Mouse (Mus musculus): ENCODE measurements around the gene Usp5.
A peak's percentile ranks its signal among the peaks of the same experiment; 100 is the strongest.
"Not testable (repeated sequence)": the region's sequence is repeated elsewhere in the genome, so short reads cannot be mapped to it uniquely, and the experiment has no call there.

The Usp5 gene

GRCm38 (mm10) chr6:124840241-124841167, 11.2 kb upstream of the Usp5 start, which contains the start of gene Gnb3:
Gene Gnb3, minus strand, starts transcription at chr6:124840275.
- no peak for DNase-seq (ENCODE audit: extremely low read depth, low read depth)

GRCm38 (mm10) chr6:124839805-124840204, 10.5 kb upstream of the Usp5 start:
- DNase-seq (ENCODE audit: extremely low read depth, low read depth), result no peak

GRCm38 (mm10) chr6:124836411-124836810, 7.1 kb upstream of the Usp5 start:
- no peak for DNase-seq (ENCODE audit: extremely low read depth, low read depth)

GRCm38 (mm10) chr6:124835531-124835930, 6.2 kb upstream of the Usp5 start:
- DNase-seq (ENCODE audit: extremely low read depth, low read depth), result no peak

- DNase-seq (ENCODE audit: extremely low read depth, low read depth), result no peak
Observed at GRCm38 (mm10) chr6:124834512-124835081, 5.3 kb upstream of the Usp5 start.

GRCm38 (mm10) chr6:124831649-124832048, 2.4 kb upstream of the Usp5 start:
- no peak for DNase-seq (ENCODE audit: extremely low read depth, low read depth)

- DNase-seq (ENCODE audit: extremely low read depth, low read depth), result not testable (repeated sequence)
Observed at GRCm38 (mm10) chr6:124831199-124831598, 1.9 kb upstream of the Usp5 start.

- DNase-seq (ENCODE audit: extremely low read depth, low read depth), result peak; percentile 98
Observed at GRCm38 (mm10) chr6:124829799-124830700, 766 bp upstream of the Usp5 start.

- DNase-seq (ENCODE audit: extremely low read depth, low read depth), result no peak
Observed at GRCm38 (mm10) chr6:124828101-124828592, 1.1 kb downstream of the Usp5 start.

- no peak for DNase-seq (ENCODE audit: extremely low read depth, low read depth)
Observed at GRCm38 (mm10) chr6:124822049-124822448, 7.2 kb downstream of the Usp5 start.

GRCm38 (mm10) chr6:124820891-124821290, 8.4 kb downstream of the Usp5 start:
- no peak for DNase-seq (ENCODE audit: extremely low read depth, low read depth)

GRCm38 (mm10) chr6:124817971-124818370, 11.3 kb downstream of the Usp5 start:
- DNase-seq (ENCODE audit: extremely low read depth, low read depth), result no peak

GRCm38 (mm10) chr6:124817563-124817962, 11.7 kb downstream of the Usp5 start:
- DNase-seq (ENCODE audit: extremely low read depth, low read depth), result no peak

GRCm38 (mm10) chr6:124817125-124817524, 12.2 kb downstream of the Usp5 start:
- no peak for DNase-seq (ENCODE audit: extremely low read depth, low read depth)

- no peak for DNase-seq (ENCODE audit: extremely low read depth, low read depth)
Observed at GRCm38 (mm10) chr6:124816611-124817010, 12.7 kb downstream of the Usp5 start.

- no peak for DNase-seq (ENCODE audit: extremely low read depth, low read depth)
Observed at GRCm38 (mm10) chr6:124814858-124815774, 14.2 kb downstream of the Usp5 start.

GRCm38 (mm10) chr6:124814448-124814847, 14.8 kb downstream of the Usp5 start:
- DNase-seq (ENCODE audit: extremely low read depth, low read depth), result no peak

- DNase-seq (ENCODE audit: extremely low read depth, low read depth), result peak; percentile 74
Observed at GRCm38 (mm10) chr6:124813933-124814332, 15.4 kb downstream of the Usp5 start, which contains the start of gene Tpi1. Gene Tpi1, minus strand, starts transcription at chr6:124814296.

- peak; percentile 81 for DNase-seq (ENCODE audit: extremely low read depth, low read depth)
Observed at GRCm38 (mm10) chr6:124813496-124813895, 15.8 kb downstream of the Usp5 start.

GRCm38 (mm10) chr6:124812848-124813247, 16.4 kb downstream of the Usp5 start:
- no peak for DNase-seq (ENCODE audit: extremely low read depth, low read depth)

Measured in MEL-GATA-1-ER (cell line).